Mouse (Mus musculus): ENCODE measurements around the gene Lrrc10b. TPM values are rescaled to one million over a fixed set of nuclear protein-coding genes. Genes with fewer than 3 reads are reported as not detected.

Lrrc10b gene
- polyA plus RNA-seq, 1 experiment from 2014 or later, result 2.4 TPM

- WGBS, result 34% methylated on average over 3 of the region's 3 CpGs
- Histone ChIP-seq H3K27ac (no peak overlapping the region), H3K9me3 (no peaks in the 10 kb centered on the region), H3K9ac (no peak overlapping the region), H3K36me3 (replicated peaks) (peaks cover 8% of the 10 kb centered on the region), H3K4me3 (no peak overlapping the region), H3K4me2 (no peak overlapping the region), H3K4me1 (no peaks in the 10 kb centered on the region), H3K27me3 (replicated peaks) (no peaks in the 10 kb centered on the region)
- ATAC-seq (replicated peaks), result peak; percentile 31; the same call in 1 of the 2 replicates
Observed at GRCm38 (mm10) chr19:10435908-10436307, 21.4 kb downstream of the Lrrc10b start.

- Histone ChIP-seq H3K36me3 (replicated peaks) (0 out of 2 replicates have a peak, but pooled peaks cover 4% of the 10 kb centered on the region), H3K9ac (no peak overlapping the region), H3K9me3 (no peaks in the 10 kb centered on the region), H3K27me3 (replicated peaks) (no peaks in the 10 kb centered on the region), H3K27ac (no peak overlapping the region), H3K4me1 (no peaks in the 10 kb centered on the region), H3K4me3 (no peak overlapping the region), H3K4me2 (no peak overlapping the region)
- ATAC-seq (replicated peaks), result no peak
- 82% methylated on average over 6 of the region's 6 CpGs for WGBS
Observed at GRCm38 (mm10) chr19:10434927-10435326, 22.3 kb downstream of the Lrrc10b start.

DNA sequence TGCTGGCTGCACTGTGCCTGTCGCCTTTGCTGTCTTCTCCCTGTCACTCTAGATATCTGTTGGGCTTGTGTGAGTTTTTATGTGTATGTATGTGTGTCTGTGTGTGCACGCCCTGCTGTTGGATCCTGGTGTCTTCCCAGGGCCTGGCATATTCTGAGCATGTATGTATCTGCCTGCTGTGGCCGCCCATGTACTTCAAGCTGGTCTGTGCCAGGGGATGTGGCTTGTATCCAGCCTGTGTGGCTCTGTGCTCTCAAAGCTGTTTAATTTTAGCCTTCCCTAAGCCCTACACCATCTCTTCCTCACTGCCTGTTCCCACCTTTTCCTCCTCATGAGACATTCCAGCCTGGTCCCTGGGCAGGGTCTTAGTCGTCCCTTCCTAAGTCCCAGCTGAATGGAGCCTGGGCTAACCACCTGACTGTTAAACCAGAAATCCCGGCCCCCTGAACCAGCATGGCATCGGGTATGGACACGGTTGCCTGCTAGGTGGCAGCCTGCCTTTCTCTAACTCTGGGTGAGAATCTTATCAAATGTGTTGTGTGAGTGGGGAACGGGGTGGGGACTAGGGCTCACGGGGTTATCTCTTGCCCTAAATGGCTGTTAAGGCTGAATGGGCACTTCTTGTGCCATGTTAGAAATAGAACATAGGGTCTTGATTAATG, 23.3 kb downstream of the Lrrc10b start:
- Histone ChIP-seq H3K27ac (no peak overlapping the region), H3K4me2 (no peak overlapping the region), H3K9me3 (no peaks in the 10 kb centered on the region), H3K4me1 (no peaks in the 10 kb centered on the region), H3K27me3 (replicated peaks) (no peaks in the 10 kb centered on the region), H3K36me3 (replicated peaks) (no peaks in the 10 kb centered on the region), H3K4me3 (no peak overlapping the region), H3K9ac (no peak overlapping the region)
- 66% methylated on average over 9 of the region's 9 CpGs for WGBS
- ATAC-seq (replicated peaks), result no peak

DNA sequence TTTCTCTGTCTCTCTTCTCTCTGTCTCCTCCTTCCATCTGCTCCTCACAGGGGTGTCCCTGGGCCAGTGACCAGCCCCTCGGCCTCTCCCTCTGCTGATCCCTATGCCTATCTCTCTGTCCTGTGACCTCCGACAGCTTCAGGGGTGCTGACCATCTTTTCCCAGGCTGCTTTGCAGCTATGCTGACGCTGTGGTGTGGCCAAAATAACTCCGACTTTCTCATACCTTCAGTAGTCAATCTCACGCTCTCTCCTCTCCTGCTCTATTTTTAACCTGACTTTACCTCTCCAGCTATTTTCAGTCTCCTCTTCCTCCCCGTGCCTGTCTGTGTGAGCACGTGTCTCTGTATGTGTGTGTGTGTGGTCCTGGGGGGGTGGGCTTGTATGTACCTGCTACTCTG, 24.0 kb downstream of the Lrrc10b start:
- H3K9me3 ChIP-seq, result no peaks in the 10 kb centered on the region
- 81% methylated on average over 7 of the region's 7 CpGs for WGBS

GRCm38 (mm10) chr19:10431841-10432240, 25.4 kb downstream of the Lrrc10b start:
- Histone ChIP-seq H3K9me3 (no peaks in the 10 kb centered on the region), H3K4me2 (no peak overlapping the region), H3K36me3 (replicated peaks) (no peaks in the 10 kb centered on the region), H3K4me1 (no peaks in the 10 kb centered on the region), H3K4me3 (no peak overlapping the region), H3K9ac (no peak overlapping the region), H3K27ac (no peak overlapping the region), H3K27me3 (replicated peaks) (no peaks in the 10 kb centered on the region)
- 61% methylated on average over 4 of the region's 4 CpGs for WGBS
- no peak for ATAC-seq (replicated peaks)

More for the DNA sequence above, 24.0 kb downstream of the Lrrc10b start:
- Histone ChIP-seq H3K27me3 (replicated peaks) (no peaks in the 10 kb centered on the region), H3K27ac (no peak overlapping the region), H3K4me1 (no peaks in the 10 kb centered on the region), H3K4me3 (no peak overlapping the region), H3K36me3 (replicated peaks) (no peaks in the 10 kb centered on the region), H3K4me2 (no peak overlapping the region), H3K9ac (no peak overlapping the region)
- no peak for ATAC-seq (replicated peaks)

- Histone ChIP-seq H3K4me3 (no peak overlapping the region), H3K36me3 (replicated peaks) (no peaks in the 10 kb centered on the region), H3K4me1 (peaks cover 1% of the 10 kb centered on the region; the same call in 1 of the 2 replicates), H3K9ac (no peak overlapping the region), H3K9me3 (no peaks in the 10 kb centered on the region), H3K27ac (no peak overlapping the region), H3K27me3 (replicated peaks) (no peaks in the 10 kb centered on the region), H3K4me2 (no peak overlapping the region)
- 63% methylated on average over 3 of the region's 3 CpGs for WGBS
- no peak; the same call in 1 of the 2 replicates for ATAC-seq (replicated peaks)
Observed at GRCm38 (mm10) chr19:10431410-10431809, 25.9 kb downstream of the Lrrc10b start.

GRCm38 (mm10) chr19:10429371-10429770, 27.9 kb downstream of the Lrrc10b start:
- ATAC-seq (replicated peaks), result no peak
- Histone ChIP-seq H3K27me3 (replicated peaks) (no peaks in the 10 kb centered on the region), H3K9me3 (no peaks in the 10 kb centered on the region), H3K27ac (no peak overlapping the region), H3K9ac (no peak overlapping the region), H3K4me3 (no peak overlapping the region), H3K4me2 (no peak overlapping the region), H3K36me3 (replicated peaks) (no peaks in the 10 kb centered on the region), H3K4me1 (peaks cover 7% of the 10 kb centered on the region; the same call in 1 of the 2 replicates)
- WGBS, result 88% methylated on average over 8 of the region's 8 CpGs

- Histone ChIP-seq H3K4me3 (no peak overlapping the region), H3K4me1 (peaks cover 14% of the 10 kb centered on the region), H3K36me3 (replicated peaks) (no peaks in the 10 kb centered on the region), H3K27me3 (replicated peaks) (no peaks in the 10 kb centered on the region), H3K27ac (no peak overlapping the region), H3K9ac (no peak overlapping the region), H3K9me3 (no peaks in the 10 kb centered on the region), H3K4me2 (no peak overlapping the region)
- no peak for ATAC-seq (replicated peaks)
- WGBS, result 83% methylated on average over 9 of the region's 9 CpGs
Observed at GRCm38 (mm10) chr19:10427431-10427830, 29.8 kb downstream of the Lrrc10b start.

- no peaks in the 10 kb centered on the region for H3K9me3 ChIP-seq
- H3K27me3 ChIP-seq (replicated peaks), result no peaks in the 10 kb centered on the region
- WGBS, result 58% methylated on average over 6 of the region's 6 CpGs
- H3K9ac ChIP-seq, result no peak overlapping the region
- H3K4me3 ChIP-seq, result no peak overlapping the region
- H3K36me3 ChIP-seq (replicated peaks), result no peaks in the 10 kb centered on the region
- peaks cover 21% of the 10 kb centered on the region for H3K4me1 ChIP-seq
- H3K27ac ChIP-seq, result no peak overlapping the region
- ATAC-seq (replicated peaks), result no peak
- H3K4me2 ChIP-seq, result no peak overlapping the region
Observed at GRCm38 (mm10) chr19:10426793-10427192, 30.5 kb downstream of the Lrrc10b start.

- Histone ChIP-seq H3K9ac (no peak overlapping the region), H3K4me1 (peaks cover 23% of the 10 kb centered on the region), H3K27me3 (replicated peaks) (no peaks in the 10 kb centered on the region), H3K9me3 (no peaks in the 10 kb centered on the region), H3K36me3 (replicated peaks) (no peaks in the 10 kb centered on the region), H3K4me2 (no peak overlapping the region), H3K4me3 (no peak overlapping the region), H3K27ac (no peak overlapping the region)
- no peak for ATAC-seq (replicated peaks)
- 37% methylated on average over 25 of the region's 25 CpGs for WGBS
Observed at GRCm38 (mm10) chr19:10426312-10426711, 31.0 kb downstream of the Lrrc10b start.

DNA sequence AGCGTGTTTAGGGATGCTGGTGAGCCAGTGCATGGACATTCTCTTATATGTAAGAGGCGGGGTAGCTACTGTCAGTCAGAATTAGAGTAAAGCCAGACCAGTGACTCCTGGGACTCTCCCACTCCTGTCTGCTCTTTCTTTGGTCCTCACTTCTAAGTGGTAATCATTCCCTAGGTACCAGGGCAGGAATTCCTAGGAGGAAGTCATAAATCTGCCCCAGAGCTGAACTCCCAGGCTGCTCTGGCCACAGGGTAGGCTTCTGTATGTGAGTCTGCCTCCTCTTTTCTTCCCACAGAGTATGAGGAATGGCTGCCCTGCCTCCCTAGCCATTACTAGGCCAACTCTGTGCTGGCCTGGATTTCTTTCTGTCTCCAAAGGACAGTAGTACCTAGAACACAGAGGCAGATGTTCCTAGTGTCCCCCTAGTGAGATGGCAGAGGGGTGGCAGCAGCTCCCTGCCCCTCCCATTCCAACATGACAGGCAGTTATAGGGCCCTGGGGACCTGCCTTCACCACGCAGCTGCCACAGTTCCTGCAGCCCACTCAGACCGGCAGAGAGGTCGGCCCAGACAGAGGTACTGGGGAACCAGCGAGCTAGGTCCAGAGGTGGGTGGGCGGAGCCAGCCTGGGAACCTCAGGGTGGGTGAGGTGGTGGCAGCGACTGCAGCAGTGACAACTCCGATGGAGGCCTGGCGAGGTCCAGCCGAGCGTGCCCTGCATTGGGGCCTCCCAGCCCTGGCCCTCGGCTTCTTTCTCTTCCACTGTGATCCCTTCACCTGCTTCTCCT, 31.6 kb downstream of the Lrrc10b start:
- no peak overlapping the region for H3K27ac ChIP-seq
- ATAC-seq (replicated peaks), result no peak
- WGBS, result 39% methylated on average over 13 of the region's 13 CpGs
- H3K27me3 ChIP-seq (replicated peaks), result no peaks in the 10 kb centered on the region
- peaks cover 24% of the 10 kb centered on the region for H3K4me1 ChIP-seq
- no peak overlapping the region for H3K9ac ChIP-seq
- H3K4me3 ChIP-seq, result no peak overlapping the region
- no peak overlapping the region for H3K4me2 ChIP-seq
- H3K9me3 ChIP-seq, result no peaks in the 10 kb centered on the region
- no peaks in the 10 kb centered on the region for H3K36me3 ChIP-seq (replicated peaks)

DNA sequence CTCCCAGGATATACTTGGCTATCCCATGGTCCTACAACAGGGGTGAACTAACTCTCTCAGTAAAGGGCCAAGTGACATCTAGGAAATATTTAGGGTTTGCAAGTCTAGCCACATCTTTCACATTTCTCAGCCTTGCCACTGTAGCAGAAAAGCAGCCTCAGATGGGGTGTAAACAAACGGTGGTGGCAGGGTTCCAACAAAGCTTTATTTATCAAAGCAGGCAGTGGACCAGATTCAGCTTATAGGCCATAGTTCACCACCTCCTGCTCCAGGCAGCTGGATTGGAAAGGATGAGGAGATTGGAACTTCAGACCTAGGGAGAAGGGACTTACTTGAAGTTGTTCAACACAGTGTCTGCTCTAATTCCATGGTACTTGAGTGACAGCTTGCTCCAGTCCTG, 32.5 kb downstream of the Lrrc10b start:
- H3K27me3 ChIP-seq (replicated peaks), result no peaks in the 10 kb centered on the region
- no peak overlapping the region for H3K4me3 ChIP-seq
- H3K4me1 ChIP-seq, result peaks cover 24% of the 10 kb centered on the region
- no peak overlapping the region for H3K9ac ChIP-seq
- H3K4me2 ChIP-seq, result no peak overlapping the region
- ATAC-seq (replicated peaks), result no peak
- 51% methylated on average over 1 of the region's 1 CpGs for WGBS
- H3K27ac ChIP-seq, result no peak overlapping the region
- no peaks in the 10 kb centered on the region for H3K9me3 ChIP-seq
- H3K36me3 ChIP-seq (replicated peaks), result no peaks in the 10 kb centered on the region
